In genomic region chr8:88668400-88669086, GRCm38 (mm10) we compare ENCODE assay signal across 8 mouse cellular contexts. TPM values are rescaled to one million over a fixed set of nuclear protein-coding genes. Genes with fewer than 3 reads are reported as not detected.
DNase-seq lines count a peak whose midpoint lies in the region; ATAC-seq and TF ChIP-seq lines count a peak whose summit lies in the region.

No protein-coding gene starts in this region.

- H3K27me3 ChIP-seq in forebrain, postnatal 0 days (ENCODE audit: insufficient read depth, low read length), result no peaks in the 10 kb centered on the region
- no peaks in the 10 kb centered on the region for H3K27me3 ChIP-seq in liver, embryonic 16.5 days (ENCODE audit: control insufficient read depth, insufficient read depth, low read depth, low read length)

- H3K36me3 ChIP-seq in forebrain, postnatal 0 days (ENCODE audit: insufficient read depth), result no peaks in the 10 kb centered on the region
- H3K36me3 ChIP-seq in liver, embryonic 16.5 days (ENCODE audit: control insufficient read depth, insufficient read depth), result no peaks in the 10 kb centered on the region

- TF ChIP-seq CTCF in forebrain, postnatal 0 days (IDR thresholded peaks at IDR 0.05; ENCODE audit: low read depth), result no peak

- ATAC-seq in forebrain, postnatal 0 days, result peak; percentile 92
- ATAC-seq in liver, embryonic 16.5 days (ENCODE audit: low read depth), result peak; percentile 43; the same call in 1 of the 2 replicates

- peaks cover 9% of the 10 kb centered on the region; the same call in 1 of the 2 replicates for H3K4me1 ChIP-seq in forebrain, postnatal 0 days (ENCODE audit: insufficient read depth)
- H3K4me1 ChIP-seq in liver, embryonic 16.5 days (ENCODE audit: control insufficient read depth, low read depth, low read length), result no peaks in the 10 kb centered on the region; the same call in 1 of the 2 replicates

- 43% methylated on average over 14 of the region's 14 CpGs for WGBS in forebrain, postnatal 0 days
- WGBS in liver, embryonic 16.5 days (ENCODE audit: insufficient replicate concordance), result 37% methylated on average over 14 of the region's 14 CpGs

- H3K9me3 ChIP-seq in forebrain, postnatal 0 days (ENCODE audit: low read length), result no peaks in the 10 kb centered on the region
- H3K9me3 ChIP-seq in liver, embryonic 16.5 days (replicated peaks; ENCODE audit: control insufficient read depth, low read length), result no peaks in the 10 kb centered on the region

- H3K27ac ChIP-seq in forebrain, postnatal 0 days (ENCODE audit: low read depth, low read length), result peak overlapping the region; percentile 75
- H3K27ac ChIP-seq in liver, embryonic 16.5 days (ENCODE audit: low read length), result no peak overlapping the region

- H3K4me2 ChIP-seq in forebrain, postnatal 0 days (ENCODE audit: low read depth), result no peak overlapping the region
- no peak overlapping the region for H3K4me2 ChIP-seq in liver, embryonic 16.5 days (ENCODE audit: low read depth, low read length)

- peak; percentile 33 for DNase-seq in kidney, adult 9 months
- DNase-seq in kidney, postnatal 25 days, result no peak
- peak; percentile 84 for DNase-seq in Muller cell, postnatal 12 days (ENCODE audit: inconsistent ontology term)
- peak; percentile 76 for DNase-seq in forebrain, postnatal 0 days
- DNase-seq in right cerebral cortex, postnatal 10 days (ENCODE audit: low spot score in 2 of 2), result peak; percentile 69 to 87
- no peak for DNase-seq in cerebellum, postnatal 36 days
- DNase-seq in testis, postnatal 14 days (ENCODE audit: low spot score), result no peak

- H3K9ac ChIP-seq in forebrain, postnatal 0 days, result peak overlapping the region; percentile 14; the same call in 1 of the 2 replicates
- no peak overlapping the region for H3K9ac ChIP-seq in liver, embryonic 16.5 days (ENCODE audit: low read depth, low read length)

- H3K4me3 ChIP-seq in forebrain, postnatal 0 days (ENCODE audit: low read depth, low read length), result no peak overlapping the region
- H3K4me3 ChIP-seq in liver, embryonic 16.5 days (ENCODE audit: low read depth, low read length), result no peak overlapping the region

RNA-seq across cellular contexts. Expression of gene Nod2, which starts 21.4 kb away (rescaled TPM):
- 0.38 and 0.76 TPM in 2 replicates for total RNA-seq in forebrain, postnatal 0 days (2014; rRNA removed)
- polyA plus RNA-seq in forebrain, postnatal 0 days (2015; fragmentation: Nextera tagmentation; extraction: Ambion mirVana), result 0.05 and 0.06 TPM in 2 replicates
- polyA plus RNA-seq in liver, embryonic 16.5 days (2015; fragmentation: Nextera tagmentation; extraction: Ambion mirVana), result 0.05 and 0.12 TPM in 2 replicates

RNA-seq across cellular contexts. Expression of gene Cyld, which starts 28.3 kb away (rescaled TPM):
- total RNA-seq in forebrain, postnatal 0 days (2014; rRNA removed), result 18.1 and 22.7 TPM in 2 replicates
- 6.5 and 10.6 TPM in 2 replicates for polyA plus RNA-seq in forebrain, postnatal 0 days (2015; fragmentation: Nextera tagmentation; extraction: Ambion mirVana)
- polyA plus RNA-seq in liver, embryonic 16.5 days (2015; fragmentation: Nextera tagmentation; extraction: Ambion mirVana), result 5.9 and 6.5 TPM in 2 replicates

RNA-seq across cellular contexts. Expression of gene Snx20, which starts 32.6 kb away (rescaled TPM):
- 1.5 and 1.6 TPM in 2 replicates for total RNA-seq in forebrain, postnatal 0 days (2014; rRNA removed)
- polyA plus RNA-seq in forebrain, postnatal 0 days (2015; fragmentation: Nextera tagmentation; extraction: Ambion mirVana), result 1.9 and 2.0 TPM in 2 replicates
- polyA plus RNA-seq in liver, embryonic 16.5 days (2015; fragmentation: Nextera tagmentation; extraction: Ambion mirVana), result 3.2 and 4.0 TPM in 2 replicates

Comparison
In these comparisons a context has a peak if more than half of its experiments do, and no peak if none do; other contexts are left out.
1. DNase-seq: peak in kidney, adult 9 months (single experiment), Muller cell, postnatal 12 days (single experiment), forebrain, postnatal 0 days (single experiment) and right cerebral cortex, postnatal 10 days (2 of 2); none in kidney, postnatal 25 days (0 of 2), cerebellum, postnatal 36 days (0 of 2) and testis, postnatal 14 days (single experiment).